Mouse (Mus musculus) lung, embryonic 14.5 days (tissue): Measurements from ENCODE around the gene Gas1. TPM values are rescaled to one million over a fixed set of nuclear protein-coding genes. Genes with fewer than 3 reads are reported as not detected.

ENCODE experiments used
- ATAC-seq: fragments of 200-750 bp; cut with Nextera tagmentation; 2 replicates; pipeline ENCODE4 v1.8.0; 2017; ENCODE audit warnings: mild to moderate bottlenecking, moderate TSS enrichment, moderate library complexity; ENCODE audit not compliant: insufficient read depth
- DNase-seq: peaks from one replicate; pipeline ENCODE4 v3.0.0-alpha.2; 2015
- H3K27ac ChIP-seq: fragments of 300-500 bp; sonication (generic); 2 replicates; pipeline ENCODE4 v1.5.1; 2014; ENCODE audit warnings: low read depth, mild to moderate bottlenecking, moderate library complexity
- H3K27me3 ChIP-seq: fragments of 300-500 bp; sonication (generic); 2 replicates; pipeline ENCODE4 v1.6.1; 2014; ENCODE audit warnings: low read length, control low read depth; ENCODE audit not compliant: insufficient read depth
- H3K36me3 ChIP-seq: fragments of 300-500 bp; sonication (generic); 2 replicates; pipeline ENCODE4 v1.6.1; 2014; ENCODE audit warnings: control low read depth; ENCODE audit not compliant: insufficient read depth
- H3K4me1 ChIP-seq: fragments of 300-500 bp; sonication (generic); 2 replicates; pipeline ENCODE4 v1.6.1; 2014; ENCODE audit warnings: antibody characterized with exemption, control low read depth; ENCODE audit not compliant: insufficient read depth
- H3K4me2 ChIP-seq: fragments of 300-500 bp; sonication (generic); 2 replicates; pipeline ENCODE4 v1.6.1; 2014; ENCODE audit warnings: mild to moderate bottlenecking
- H3K4me3 ChIP-seq: fragments of 300-500 bp; sonication (generic); 2 replicates; pipeline ENCODE4 v1.5.1; 2014; ENCODE audit warnings: low read depth, low read length
- H3K9ac ChIP-seq: fragments of 300-500 bp; sonication (generic); 2 replicates; pipeline ENCODE4 v1.6.1; 2014
- H3K9me3 ChIP-seq: fragments of 300-500 bp; sonication (generic); 2 replicates; pipeline ENCODE4 v1.6.1; 2016; ENCODE audit warnings: low read depth, low read length, control low read depth
- CTCF ChIP-seq: IDR thresholded peaks from 2 replicates; pipeline ENCODE4 v1.5.1; 2016; ENCODE audit warnings: antibody characterized with exemption, low read depth
- WGBS: fragments of 180-500 bp; shearing (Covaris S2); extraction: QIAGEN DNeasy Blood & Tissue Kit; methylation state at CpG from one replicate; pipeline ENCODE4 v1.1.7; 2014; 5-methylcytosine and 5-hydroxymethylcytosine counted together
- polyA plus RNA-seq: library from polyadenylated mRNA; unstranded; fragments of >200 nt; fragmentation: Nextera tagmentation; extraction: Ambion mirVana; gene quantifications from 2 replicates; pipeline ENCODE4 v1.2.1, GENCODE M21; 2014

The Gas1 gene
- polyA plus RNA-seq, 1 experiment from 2014 or later, result 31.0 TPM

- Histone ChIP-seq H3K9me3 (no peaks in the 10 kb centered on the region), H3K9ac (no peak overlapping the region), H3K4me2 (no peak overlapping the region), H3K4me1 (no peaks in the 10 kb centered on the region), H3K27ac (no peak overlapping the region), H3K36me3 (no peaks in the 10 kb centered on the region), H3K27me3 (no peaks in the 10 kb centered on the region), H3K4me3 (no peak overlapping the region)
- DNase-seq, result no peak
- 95% methylated on average over 5 of the region's 5 CpGs for WGBS
- no peak for ATAC-seq
- TF ChIP-seq CTCF, result no peak
Measured at GRCm38 (mm10) chr13:60134439-60134799, 42.7 kb downstream of the Gas1 start.

DNA sequence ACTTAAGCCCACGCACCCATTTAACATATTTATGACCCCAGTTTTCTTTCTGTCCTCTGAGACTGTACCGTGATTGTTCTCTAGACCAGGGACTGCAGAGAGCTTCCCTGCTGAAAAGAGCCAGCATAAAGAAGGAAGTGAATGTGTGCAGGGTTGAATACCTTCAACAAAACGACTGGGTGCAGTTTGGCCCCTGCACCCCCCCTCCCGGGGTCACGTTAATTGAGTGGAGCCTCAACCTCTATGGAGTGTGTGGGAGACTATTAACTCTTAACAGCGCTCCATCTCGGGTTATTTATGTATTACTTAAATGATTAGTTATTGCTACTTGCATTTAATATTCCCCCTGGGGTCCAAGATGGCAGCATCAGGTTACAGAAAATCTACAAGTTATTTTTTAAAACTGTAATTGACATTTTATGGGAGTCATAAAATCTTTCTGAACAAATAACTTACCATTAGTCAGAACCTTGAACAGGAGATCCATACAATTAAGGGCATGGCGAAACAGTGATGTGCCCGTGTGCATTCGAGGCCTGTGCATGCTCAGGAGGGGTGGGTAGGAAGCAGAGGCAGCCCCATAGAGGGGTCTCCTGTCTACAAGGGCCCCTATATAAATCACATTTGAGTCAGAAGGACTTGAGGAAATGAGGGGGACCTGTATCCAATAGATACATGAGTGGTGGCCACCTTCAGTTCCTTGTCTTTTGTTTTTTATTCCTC is 43.3 kb downstream of the Gas1 start:
- Histone ChIP-seq H3K4me2 (no peak overlapping the region), H3K36me3 (no peaks in the 10 kb centered on the region), H3K27me3 (no peaks in the 10 kb centered on the region), H3K27ac (no peak overlapping the region), H3K9ac (no peak overlapping the region), H3K4me3 (no peak overlapping the region), H3K9me3 (no peaks in the 10 kb centered on the region), H3K4me1 (no peaks in the 10 kb centered on the region)
- TF ChIP-seq CTCF, result no peak
- DNase-seq, result no peak
- no peak for ATAC-seq
- WGBS, result 51% methylated on average over 10 of the region's 10 CpGs

- DNase-seq (no peak), ATAC-seq (no peak)
- no peak for TF ChIP-seq CTCF
- no peak overlapping the region for H3K9ac ChIP-seq
- H3K4me3 ChIP-seq, result no peak overlapping the region
- H3K27me3 ChIP-seq, result no peaks in the 10 kb centered on the region
- WGBS, result 60% methylated on average over 13 of the region's 13 CpGs
- H3K36me3 ChIP-seq, result no peaks in the 10 kb centered on the region
- H3K9me3 ChIP-seq, result no peaks in the 10 kb centered on the region
- no peaks in the 10 kb centered on the region for H3K4me1 ChIP-seq
- no peak overlapping the region for H3K4me2 ChIP-seq
- no peak overlapping the region for H3K27ac ChIP-seq
Measured at GRCm38 (mm10) chr13:60131771-60132170, 45.4 kb downstream of the Gas1 start.

DNA sequence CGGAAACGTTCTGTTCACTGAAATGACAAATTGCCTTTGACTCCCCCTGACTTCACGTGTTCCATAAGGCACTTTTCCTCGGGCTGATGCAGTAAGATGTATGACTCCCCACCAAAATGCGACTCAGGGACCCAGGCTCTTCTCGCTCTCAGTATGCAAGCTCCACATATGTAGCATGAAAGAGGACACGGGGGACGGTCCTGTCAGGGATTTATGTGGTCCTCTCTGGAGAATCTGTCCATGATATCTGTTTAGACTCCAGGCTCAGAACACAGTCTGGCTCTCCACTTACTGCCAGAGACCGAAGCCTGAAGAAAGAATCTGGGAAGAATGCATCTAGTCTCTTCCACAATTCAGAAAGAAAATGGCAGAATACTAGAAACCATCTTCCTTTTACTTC is 47.6 kb downstream of the Gas1 start:
- ATAC-seq, result no peak
- Histone ChIP-seq H3K36me3 (no peaks in the 10 kb centered on the region), H3K27ac (no peak overlapping the region), H3K4me2 (no peak overlapping the region), H3K4me3 (no peak overlapping the region), H3K27me3 (no peaks in the 10 kb centered on the region), H3K9me3 (no peaks in the 10 kb centered on the region), H3K9ac (no peak overlapping the region), H3K4me1 (no peaks in the 10 kb centered on the region)
- DNase-seq, result no peak
- TF ChIP-seq CTCF, result no peak
- WGBS, result 54% methylated on average over 9 of the region's 9 CpGs

DNA sequence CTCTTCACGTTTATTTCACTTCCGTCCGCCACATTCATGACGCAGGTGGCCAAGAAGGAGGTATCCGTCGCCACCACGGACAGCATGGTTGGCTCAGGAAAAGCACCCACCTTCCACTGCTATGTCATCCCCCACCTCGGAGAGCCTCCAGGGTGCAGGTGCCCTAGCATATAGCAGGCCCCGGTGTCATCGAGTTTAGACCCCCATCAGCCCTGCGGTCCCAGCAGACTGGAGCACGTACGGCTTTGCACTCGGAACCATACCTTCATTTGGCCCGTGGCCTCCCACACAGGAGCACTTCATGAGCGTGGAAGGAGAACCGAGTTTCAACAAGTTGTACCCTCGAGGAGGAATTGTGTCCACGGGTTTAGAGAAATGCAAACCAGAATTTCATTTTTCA is 50.8 kb downstream of the Gas1 start:
- DNase-seq, result no peak

DNA sequence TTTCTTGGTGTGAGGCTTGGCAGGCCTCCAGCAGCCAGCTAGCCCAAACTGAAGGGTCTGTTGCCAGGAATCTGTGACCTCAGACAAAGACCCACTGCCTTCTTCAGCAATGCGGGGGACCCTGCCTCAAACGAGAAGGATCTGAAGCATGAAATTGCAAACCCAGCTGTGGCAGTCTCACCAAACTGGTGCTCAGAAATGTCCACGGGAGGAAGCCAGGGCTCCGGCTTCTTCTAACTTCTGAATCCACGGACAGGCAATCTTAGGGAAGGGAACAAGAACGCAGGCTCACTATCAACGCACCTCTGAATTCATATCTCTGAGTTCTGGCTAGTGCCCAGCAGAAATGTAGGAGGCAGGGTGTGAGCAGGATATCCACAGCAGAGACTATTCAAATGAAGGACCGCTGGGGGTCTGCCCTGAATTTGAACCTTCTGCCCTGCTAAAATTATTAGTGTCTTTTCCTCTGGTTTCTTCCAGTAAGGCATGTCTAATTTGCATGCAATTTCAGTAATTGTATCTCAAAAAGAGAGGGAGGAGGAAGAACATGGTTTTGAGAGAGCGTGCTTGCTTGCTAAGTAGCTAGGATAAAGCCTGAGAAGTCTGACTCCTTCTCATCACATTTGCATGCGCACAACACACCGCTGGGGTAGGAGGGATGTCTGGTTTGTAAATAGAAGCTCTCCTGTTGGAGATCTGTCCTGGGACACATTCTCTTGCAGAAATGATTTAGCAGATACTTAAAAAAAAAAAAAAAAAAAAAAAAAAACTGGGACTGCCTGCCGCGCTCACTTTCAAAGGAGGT is 51.5 kb downstream of the Gas1 start:
- WGBS, result 35% methylated on average over 13 of the region's 13 CpGs
- H3K9ac ChIP-seq, result no peak overlapping the region
- no peaks in the 10 kb centered on the region for H3K9me3 ChIP-seq
- no peak for TF ChIP-seq CTCF
- DNase-seq, result no peak
- H3K27ac ChIP-seq, result no peak overlapping the region
- H3K4me3 ChIP-seq, result no peak overlapping the region
- peaks cover 10% of the 10 kb centered on the region for H3K4me1 ChIP-seq
- H3K4me2 ChIP-seq, result 0 out of 2 replicates have a peak overlapping the region, but pooled peaks have one; percentile 1
- no peak for ATAC-seq
- no peaks in the 10 kb centered on the region for H3K36me3 ChIP-seq
- no peaks in the 10 kb centered on the region for H3K27me3 ChIP-seq

More for the DNA sequence above, 50.8 kb downstream of the Gas1 start:
- no peak for TF ChIP-seq CTCF
- Histone ChIP-seq H3K9ac (no peak overlapping the region), H3K4me2 (no peak overlapping the region), H3K27ac (no peak overlapping the region), H3K9me3 (no peaks in the 10 kb centered on the region), H3K36me3 (no peaks in the 10 kb centered on the region), H3K27me3 (no peaks in the 10 kb centered on the region), H3K4me1 (peaks cover 10% of the 10 kb centered on the region), H3K4me3 (no peak overlapping the region)
- 58% methylated on average over 19 of the region's 19 CpGs for WGBS
- no peak for ATAC-seq

- Histone ChIP-seq H3K27me3 (no peaks in the 10 kb centered on the region), H3K36me3 (no peaks in the 10 kb centered on the region), H3K4me3 (no peak overlapping the region), H3K9ac (no peak overlapping the region), H3K4me2 (no peak overlapping the region), H3K4me1 (peaks cover 10% of the 10 kb centered on the region), H3K9me3 (no peaks in the 10 kb centered on the region), H3K27ac (no peak overlapping the region)
- WGBS, result 41% methylated on average over 3 of the region's 3 CpGs
- TF ChIP-seq CTCF, result no peak
- ATAC-seq, result no peak
- DNase-seq, result no peak
Measured at GRCm38 (mm10) chr13:60125020-60125419, 52.1 kb downstream of the Gas1 start.
